Mouse (Mus musculus): ENCODE measurements around the gene Myocd. TPM values are rescaled to one million over a fixed set of nuclear protein-coding genes. Genes with fewer than 3 reads are reported as not detected.

Myocd gene
- polyA plus RNA-seq, 2 experiments = 0.39 to 0.50 TPM

DNA sequence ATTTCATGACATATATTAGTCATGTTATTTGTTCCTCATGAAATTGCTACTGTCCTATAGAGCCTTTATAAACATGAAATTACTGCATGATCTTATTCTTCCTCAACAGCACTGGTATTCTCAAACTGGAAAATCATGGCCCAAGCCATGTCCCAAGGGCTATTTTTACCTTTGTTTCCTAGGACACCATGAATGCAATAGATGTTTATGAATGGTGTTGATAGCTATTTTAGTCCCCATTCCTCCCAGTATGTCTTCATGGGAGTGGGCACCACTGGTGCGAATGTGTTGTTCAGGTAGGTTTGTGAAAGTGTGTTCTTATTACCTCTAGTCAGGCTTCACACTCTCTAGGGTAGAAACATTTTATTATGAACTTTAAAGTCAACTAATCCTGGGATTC is 84.7 kb downstream of the Myocd start:
- no peak overlapping the region for H3K9ac ChIP-seq (ENCODE audit: low read depth, low read length, severe bottlenecking)
- TF ChIP-seq POLR2A (IDR thresholded peaks at IDR 0.05; ENCODE audit: borderline replicate concordance, extremely low read depth, insufficient read depth, insufficient read length) = no peak
- no peak overlapping the region for H3K4me3 ChIP-seq (replicated peaks; ENCODE audit: low read length)
- ATAC-seq (ENCODE audit: low FRiP score, low read depth) (no peak), DNase-seq (ENCODE audit: low spot score) (no peak)
- no peak overlapping the region for H3K27ac ChIP-seq (replicated peaks; ENCODE audit: low read depth, low read length)
- no peak overlapping the region for H3K4me2 ChIP-seq (replicated peaks; ENCODE audit: low read depth, low read length, severe bottlenecking)
- no peaks in the 10 kb centered on the region for H3K4me1 ChIP-seq (ENCODE audit: control insufficient read depth, insufficient read depth, low read length)
- no peaks in the 10 kb centered on the region for H3K27me3 ChIP-seq (ENCODE audit: control insufficient read depth, insufficient read depth, low read length)
- H3K9me3 ChIP-seq (ENCODE audit: control insufficient read depth, low read length) = no peaks in the 10 kb centered on the region
- 93% methylated on average over 1 of the region's 1 CpGs for WGBS
- H3K36me3 ChIP-seq (ENCODE audit: control insufficient read depth, insufficient read depth, low read length) = no peaks in the 10 kb centered on the region

DNA sequence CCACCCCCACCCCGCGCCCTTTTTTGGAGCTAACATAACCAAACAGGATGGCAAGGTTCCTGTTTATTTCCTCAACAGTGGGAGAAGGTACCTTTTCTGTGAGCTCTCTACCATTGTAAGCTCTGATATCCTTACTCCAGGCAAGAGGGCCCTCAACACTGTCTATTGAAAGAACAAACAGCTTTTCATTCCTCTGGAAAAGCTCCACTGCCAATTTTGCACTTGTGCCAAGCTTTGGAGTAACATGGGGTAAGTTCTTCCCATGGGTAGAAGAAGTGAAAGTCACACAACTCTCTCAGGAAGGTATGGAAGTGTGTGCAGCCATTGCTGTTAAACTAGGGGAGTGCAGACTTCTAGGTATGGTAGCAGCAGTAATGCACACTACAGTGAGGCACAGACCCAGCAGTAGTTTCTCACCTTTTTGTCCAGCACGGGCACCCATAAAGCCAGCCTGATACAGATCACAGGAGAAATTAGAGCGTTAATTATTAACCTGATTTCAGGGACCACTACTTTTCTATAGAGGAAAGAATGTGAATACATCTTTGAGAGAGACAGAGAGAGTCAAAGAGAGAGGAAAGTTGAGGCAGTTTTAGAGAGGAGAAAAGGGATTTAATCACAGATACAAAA is 99.6 kb downstream of the Myocd start:
- no peaks in the 10 kb centered on the region for H3K27me3 ChIP-seq (ENCODE audit: control insufficient read depth, insufficient read depth, low read length)
- no peak overlapping the region for H3K9ac ChIP-seq (ENCODE audit: low read depth, low read length, severe bottlenecking)
- DNase-seq (ENCODE audit: low spot score) (no peak), ATAC-seq (ENCODE audit: low FRiP score, low read depth) (no peak)
- 89% methylated on average over 4 of the region's 4 CpGs for WGBS
- no peaks in the 10 kb centered on the region for H3K4me1 ChIP-seq (ENCODE audit: control insufficient read depth, insufficient read depth, low read length)
- H3K4me3 ChIP-seq (replicated peaks; ENCODE audit: low read length) = no peak overlapping the region
- H3K27ac ChIP-seq (replicated peaks; ENCODE audit: low read depth, low read length) = no peak overlapping the region
- H3K36me3 ChIP-seq (ENCODE audit: control insufficient read depth, insufficient read depth, low read length) = no peaks in the 10 kb centered on the region
- TF ChIP-seq POLR2A (IDR thresholded peaks at IDR 0.05; ENCODE audit: borderline replicate concordance, extremely low read depth, insufficient read depth, insufficient read length) = no peak
- no peaks in the 10 kb centered on the region for H3K9me3 ChIP-seq (ENCODE audit: control insufficient read depth, low read length)
- H3K4me2 ChIP-seq (replicated peaks; ENCODE audit: low read depth, low read length, severe bottlenecking) = no peak overlapping the region

DNA sequence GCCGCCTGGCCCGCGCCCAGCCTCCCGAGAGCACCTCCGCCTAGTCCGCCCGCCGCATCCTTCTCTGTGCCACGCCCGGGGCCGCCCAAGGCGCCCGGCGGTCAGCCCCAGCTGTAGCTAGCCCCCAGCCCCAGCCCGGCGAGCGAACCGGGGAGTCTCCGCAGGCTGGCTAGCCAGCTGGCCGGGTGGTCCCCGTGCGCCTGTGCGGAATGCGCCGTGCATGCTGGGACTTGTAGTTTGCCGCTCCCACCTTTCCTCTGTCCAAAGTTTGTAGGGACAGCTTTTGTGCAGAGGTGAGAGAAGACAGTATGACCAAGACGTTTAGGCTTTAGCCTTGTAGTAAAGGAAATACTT is 107.0 kb downstream of the Myocd start, which contains the start of gene Arhgap44:
Arhgap44 (minus strand) TSS at position 195 of the 354 bp plus-strand sequence.
- Histone ChIP-seq H3K36me3 (ENCODE audit: control insufficient read depth, insufficient read depth, low read length) (no peaks in the 10 kb centered on the region), H3K27ac (replicated peaks; ENCODE audit: low read depth, low read length) (no peak within 1 kb of the TSS), H3K27me3 (ENCODE audit: control insufficient read depth, insufficient read depth, low read length) (no peaks in the 10 kb centered on the region), H3K4me1 (ENCODE audit: control insufficient read depth, insufficient read depth, low read length) (no peaks in the 10 kb centered on the region), H3K9ac (ENCODE audit: low read depth, low read length, severe bottlenecking) (peak within 1 kb of the TSS; percentile 80), H3K9me3 (ENCODE audit: control insufficient read depth, low read length) (no peaks in the 10 kb centered on the region), H3K4me2 (replicated peaks; ENCODE audit: low read depth, low read length, severe bottlenecking) (peak within 1 kb of the TSS; percentile 92), H3K4me3 (replicated peaks; ENCODE audit: low read length) (peak within 1 kb of the TSS; percentile 79)
- WGBS = under 1% methylated on average over 13 of the region's 27 CpGs
- ATAC-seq (ENCODE audit: low FRiP score, low read depth) (peak; percentile 90), DNase-seq (ENCODE audit: low spot score) (peak; percentile 50)
- TF ChIP-seq POLR2A (IDR thresholded peaks at IDR 0.05; ENCODE audit: borderline replicate concordance, extremely low read depth, insufficient read depth, insufficient read length) = 0 out of 2 replicates have a peak, but pooled peaks have one; percentile 31

DNA sequence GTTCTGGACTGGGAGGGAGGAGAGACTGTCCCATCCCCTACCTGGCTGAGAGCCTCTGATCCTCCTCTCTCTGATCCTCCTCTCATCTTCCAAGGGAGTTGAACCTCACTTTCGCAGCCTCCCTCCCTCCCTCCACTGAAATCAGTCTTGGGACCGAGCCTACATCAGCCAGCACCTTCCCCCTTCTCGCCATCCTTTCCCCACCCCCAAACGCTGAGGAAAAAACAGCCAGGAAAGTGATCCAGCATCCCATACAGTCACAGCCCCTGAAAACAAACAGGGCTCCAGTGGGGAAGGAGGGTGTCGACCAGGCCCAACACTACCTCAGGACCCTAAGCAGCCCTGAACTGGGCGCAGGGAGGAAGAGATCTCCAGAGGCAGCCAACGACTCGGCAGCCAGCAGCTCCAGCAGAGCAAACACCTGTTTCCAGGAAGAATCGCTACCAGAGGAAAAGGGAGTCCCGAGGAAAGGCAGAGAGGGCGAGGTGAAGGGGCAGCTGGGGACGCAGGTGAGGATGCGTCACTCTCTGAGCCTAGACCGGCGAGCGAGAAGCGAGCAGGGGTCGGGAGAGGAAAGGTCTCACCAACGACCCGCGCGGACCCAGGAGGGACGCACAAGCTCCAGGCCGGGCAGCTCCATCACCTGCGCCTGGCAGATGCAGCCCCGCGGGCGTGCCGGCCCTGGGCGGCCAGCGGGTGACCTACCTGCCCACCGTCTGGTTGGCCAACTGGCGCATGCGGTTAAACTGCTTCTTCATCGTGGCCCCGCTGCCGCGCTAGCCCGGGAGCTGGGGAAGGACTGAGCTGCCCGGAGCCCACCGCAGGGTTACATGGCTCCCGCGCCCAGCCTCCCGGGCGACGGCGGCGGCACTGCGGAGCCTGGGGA is 107.7 kb downstream of the Myocd start:
- Histone ChIP-seq H3K27ac (replicated peaks; ENCODE audit: low read depth, low read length) (no peak overlapping the region), H3K27me3 (ENCODE audit: control insufficient read depth, insufficient read depth, low read length) (no peaks in the 10 kb centered on the region), H3K4me1 (ENCODE audit: control insufficient read depth, insufficient read depth, low read length) (no peaks in the 10 kb centered on the region; the same call in 1 of the 2 replicates), H3K4me3 (replicated peaks; ENCODE audit: low read length) (peak overlapping the region; percentile 79), H3K9me3 (ENCODE audit: control insufficient read depth, low read length) (no peaks in the 10 kb centered on the region), H3K4me2 (replicated peaks; ENCODE audit: low read depth, low read length, severe bottlenecking) (peak overlapping the region; percentile 92), H3K36me3 (ENCODE audit: control insufficient read depth, insufficient read depth, low read length) (no peaks in the 10 kb centered on the region), H3K9ac (ENCODE audit: low read depth, low read length, severe bottlenecking) (peak overlapping the region; percentile 80)
- no peak for TF ChIP-seq POLR2A (IDR thresholded peaks at IDR 0.05; ENCODE audit: borderline replicate concordance, extremely low read depth, insufficient read depth, insufficient read length)
- 3% methylated on average over 16 of the region's 49 CpGs for WGBS
- no peak for DNase-seq (ENCODE audit: low spot score)
- ATAC-seq (ENCODE audit: low FRiP score, low read depth) = peak; percentile 72

DNA sequence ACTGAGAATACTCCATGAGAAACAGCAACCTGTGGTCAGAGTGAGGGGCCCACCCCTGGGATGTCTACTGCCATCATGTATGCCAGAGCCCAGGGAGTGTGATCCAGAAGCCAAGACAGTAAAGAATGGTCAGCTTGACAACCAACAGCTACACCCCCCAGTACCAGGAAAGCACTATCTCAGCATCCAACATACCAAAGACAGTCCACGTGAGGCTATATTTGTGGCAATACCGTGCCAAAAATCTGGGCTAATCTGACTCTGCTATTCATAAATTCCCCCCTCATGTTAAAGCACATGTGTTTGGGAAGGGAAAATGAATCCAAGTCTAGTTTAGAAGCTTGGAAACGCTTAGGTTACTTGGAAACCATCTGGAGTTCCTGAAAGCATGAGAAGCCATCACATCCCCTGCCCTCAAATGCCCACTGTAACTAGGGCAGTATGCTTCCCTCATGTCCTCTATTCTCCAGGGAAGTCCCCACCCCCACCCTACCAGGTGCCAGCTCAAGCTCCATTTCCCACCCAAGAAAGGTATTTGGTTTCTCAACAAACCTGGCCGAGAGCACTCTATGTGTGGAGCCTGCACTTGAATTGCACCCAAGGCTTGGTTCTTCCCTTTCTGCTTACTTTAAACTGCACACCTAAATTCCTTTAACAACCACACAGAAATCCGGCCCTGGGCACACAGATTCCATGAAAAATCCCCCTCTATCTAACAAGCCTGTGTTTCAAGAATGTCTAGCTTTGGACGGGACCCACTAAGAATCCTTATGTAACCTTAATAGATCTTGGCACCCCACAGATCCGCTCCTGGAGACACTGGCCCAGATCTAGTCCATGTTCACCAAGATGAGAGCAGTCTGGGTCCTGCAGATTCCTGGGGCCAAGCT is 108.6 kb downstream of the Myocd start:
- no peak for TF ChIP-seq POLR2A (IDR thresholded peaks at IDR 0.05; ENCODE audit: borderline replicate concordance, extremely low read depth, insufficient read depth, insufficient read length)
- DNase-seq (ENCODE audit: low spot score) (no peak), ATAC-seq (ENCODE audit: low FRiP score, low read depth) (no peak)
- no peaks in the 10 kb centered on the region for H3K9me3 ChIP-seq (ENCODE audit: control insufficient read depth, low read length)
- H3K9ac ChIP-seq (ENCODE audit: low read depth, low read length, severe bottlenecking) = no peak overlapping the region
- no peaks in the 10 kb centered on the region for H3K36me3 ChIP-seq (ENCODE audit: control insufficient read depth, insufficient read depth, low read length)
- peak overlapping the region; percentile 92; the same call in 1 of the 2 replicates for H3K4me2 ChIP-seq (replicated peaks; ENCODE audit: low read depth, low read length, severe bottlenecking)
- no peak overlapping the region for H3K27ac ChIP-seq (replicated peaks; ENCODE audit: low read depth, low read length)
- no peaks in the 10 kb centered on the region; the same call in 1 of the 2 replicates for H3K4me1 ChIP-seq (ENCODE audit: control insufficient read depth, insufficient read depth, low read length)
- H3K27me3 ChIP-seq (ENCODE audit: control insufficient read depth, insufficient read depth, low read length) = no peaks in the 10 kb centered on the region
- H3K4me3 ChIP-seq (replicated peaks; ENCODE audit: low read length) = no peak overlapping the region
- WGBS = 47% methylated on average over 7 of the region's 7 CpGs
